Mouse (Mus musculus): ENCODE data around the gene Ddx1.

Gene Ddx1

DNA sequence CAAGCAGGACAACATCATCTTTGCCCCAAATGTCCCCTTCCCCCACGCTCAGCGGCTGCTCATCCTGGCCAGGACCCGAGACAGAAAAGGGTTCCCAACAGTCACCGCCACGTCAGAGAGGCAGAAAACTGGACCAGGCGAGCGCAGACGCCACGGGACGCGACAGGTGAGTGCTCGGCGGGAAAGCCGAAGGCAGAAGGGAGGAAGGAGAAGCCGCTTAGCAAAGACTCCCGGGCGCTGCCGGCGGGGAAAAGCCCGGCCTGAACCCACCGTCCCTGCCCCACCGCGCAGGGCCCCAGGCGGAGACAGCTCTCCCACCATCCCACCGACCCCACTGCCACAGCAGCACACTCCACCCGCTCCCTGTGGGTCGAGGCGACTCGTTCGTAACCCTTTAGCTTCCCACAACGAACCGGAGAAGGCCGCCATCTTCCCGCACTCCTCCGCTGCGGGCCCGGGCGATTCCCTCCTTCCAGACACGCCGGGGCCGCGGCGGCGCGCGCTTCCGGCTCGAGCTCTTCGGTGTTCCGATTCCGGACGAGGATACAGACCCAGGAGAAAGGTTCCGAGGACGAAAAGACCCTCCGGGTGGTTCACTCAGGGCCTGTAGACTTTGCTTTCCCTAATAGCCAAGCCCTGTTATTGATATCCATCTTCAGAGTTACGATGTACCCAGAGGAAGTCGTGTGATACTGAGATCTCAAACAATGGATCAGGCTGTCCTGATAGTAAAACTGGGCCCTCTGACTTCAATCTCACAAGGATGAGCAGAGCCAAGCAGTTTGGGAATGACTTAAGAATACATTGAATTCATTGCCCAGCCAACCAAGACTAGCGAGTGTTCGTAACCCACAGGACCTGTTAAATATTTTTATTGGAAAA lies at the start of gene Ddx1:
Gene Ddx1 (minus strand): TSS at position 523 of the 882 bp plus-strand sequence.
- peak; percentile 60 to 71 for DNase-seq (ENCODE audit: low spot score in 2 of 2)

DNA sequence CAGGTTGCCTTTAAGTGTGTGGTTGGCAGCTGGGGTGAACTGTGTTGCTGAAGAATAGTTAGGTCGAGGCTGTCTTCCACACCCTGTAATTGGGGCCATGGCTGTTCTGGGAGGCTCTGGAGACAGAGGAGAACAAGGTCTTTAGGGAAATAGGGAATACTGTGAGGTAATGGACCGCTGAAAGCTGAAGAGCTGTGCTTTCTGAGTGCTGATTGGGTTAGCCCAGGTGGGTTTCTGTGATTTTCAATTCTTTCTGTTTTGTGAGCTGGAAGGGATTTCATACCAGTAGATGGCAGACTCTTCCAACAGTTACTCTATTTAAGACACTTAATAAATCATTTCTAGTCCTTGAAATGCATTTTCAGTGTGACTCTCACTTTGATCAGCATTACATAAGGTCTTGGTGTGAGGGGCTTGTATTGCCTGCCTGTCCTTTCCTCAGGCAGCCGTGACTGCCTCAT lies 44.4 kb upstream of the Ddx1 start:
- DNase-seq (ENCODE audit: low spot score in 2 of 2): no peak

- DNase-seq (ENCODE audit: low spot score in 2 of 2): no peak
These were observed 42.4 kb upstream of the Ddx1 start for GRCm38 (mm10) chr12:13291453-13291852.

- DNase-seq (ENCODE audit: low spot score in 2 of 2): no peak
These were observed 20.8 kb upstream of the Ddx1 start for GRCm38 (mm10) chr12:13269570-13270390.

DNA sequence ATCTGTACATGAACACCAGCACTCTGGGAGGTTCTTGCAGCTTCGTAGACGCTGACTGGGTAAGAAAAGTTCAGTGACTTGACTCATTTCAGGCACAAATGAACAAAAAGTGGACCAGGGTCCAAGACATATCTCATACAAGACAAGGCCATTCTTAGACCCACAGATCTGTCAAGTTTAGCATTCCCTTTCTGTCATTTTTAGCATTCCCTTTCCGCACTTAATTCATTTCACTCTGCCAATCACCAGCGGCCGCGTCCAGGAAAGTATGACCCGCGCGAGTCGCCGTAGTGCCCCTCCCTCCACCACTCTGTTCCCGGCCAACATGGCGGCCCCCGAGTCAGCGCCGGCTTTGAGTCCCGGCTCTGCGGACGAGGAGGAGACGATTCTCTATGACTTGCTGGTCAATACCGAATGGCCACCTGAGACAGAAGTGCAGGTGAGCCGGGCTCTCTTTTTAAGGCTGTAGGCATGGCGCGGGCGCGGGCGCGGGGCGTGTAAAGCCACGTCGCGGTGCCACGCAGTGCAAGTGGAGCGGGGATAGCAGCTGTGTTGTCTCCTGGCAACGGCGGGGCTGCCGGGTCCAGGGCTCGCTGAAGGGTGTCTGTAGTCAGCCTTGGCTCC lies 19.9 kb upstream of the Ddx1 start, which contains the start of gene Nbas:
Gene Nbas (plus strand): TSS at position 308 of the 624 bp plus-strand sequence.
- DNase-seq (ENCODE audit: low spot score in 2 of 2): peak; percentile 78 to 79

DNA sequence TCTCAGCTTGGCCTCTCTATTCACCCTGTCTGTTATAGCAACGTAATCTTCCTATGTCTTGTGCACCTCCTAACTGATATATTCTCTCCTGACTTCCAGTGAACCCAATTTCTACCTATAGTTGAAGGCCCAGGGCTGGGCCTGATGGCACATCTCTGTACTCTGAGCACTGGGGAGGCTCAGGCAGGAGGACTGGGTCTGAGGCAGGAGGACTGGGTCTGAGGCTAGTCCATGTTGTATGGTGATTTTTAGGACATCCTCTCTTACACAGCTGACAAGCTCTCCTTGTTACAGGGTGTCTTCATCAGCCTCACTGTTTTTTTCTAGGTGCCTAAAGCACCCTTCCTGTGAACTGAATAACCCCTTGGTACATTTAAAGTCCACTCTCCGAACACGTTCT lies 19.4 kb upstream of the Ddx1 start:
- DNase-seq (ENCODE audit: low spot score in 2 of 2): no peak

DNA sequence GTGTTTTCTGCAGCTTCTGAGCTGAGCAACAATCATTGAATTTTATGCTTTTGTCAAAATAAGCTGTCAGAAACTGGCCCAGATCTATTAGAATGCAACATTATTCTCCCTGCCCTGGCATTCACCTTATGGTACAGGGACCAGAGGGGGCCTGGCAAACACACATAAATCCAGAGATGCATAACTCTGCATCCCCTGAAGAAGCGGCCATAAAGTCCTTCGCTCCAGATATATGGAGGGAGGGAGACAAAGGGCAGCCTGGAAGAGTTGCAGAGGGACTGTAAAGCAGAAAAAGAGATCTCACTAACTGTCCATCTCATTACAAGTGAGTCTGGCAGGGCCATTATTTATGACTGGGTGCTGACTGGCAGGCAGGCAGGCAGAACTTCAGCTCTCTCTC lies 6.7 kb upstream of the Ddx1 start:
- no peak for DNase-seq (ENCODE audit: low spot score in 2 of 2)

DNA sequence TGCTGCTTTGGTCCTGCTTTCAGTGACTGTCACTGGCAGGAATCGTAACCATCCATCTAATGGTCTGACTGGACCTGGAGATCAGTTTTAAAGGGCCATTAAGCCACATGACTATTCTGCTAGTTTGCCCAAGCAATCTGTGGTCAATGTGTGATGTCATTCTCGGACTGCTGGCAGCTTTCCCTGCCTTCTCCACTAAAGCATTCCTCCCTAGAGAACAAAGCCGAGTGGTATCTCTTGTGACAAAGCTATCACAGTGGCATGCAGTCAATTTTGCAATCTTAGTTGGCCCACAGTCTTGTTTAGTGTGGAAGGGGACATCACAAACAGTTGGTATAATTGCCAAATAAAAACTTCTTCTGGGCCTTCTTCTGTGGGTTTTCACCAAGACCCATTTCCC lies 6.1 kb upstream of the Ddx1 start:
- DNase-seq (ENCODE audit: low spot score in 2 of 2): no peak

DNA sequence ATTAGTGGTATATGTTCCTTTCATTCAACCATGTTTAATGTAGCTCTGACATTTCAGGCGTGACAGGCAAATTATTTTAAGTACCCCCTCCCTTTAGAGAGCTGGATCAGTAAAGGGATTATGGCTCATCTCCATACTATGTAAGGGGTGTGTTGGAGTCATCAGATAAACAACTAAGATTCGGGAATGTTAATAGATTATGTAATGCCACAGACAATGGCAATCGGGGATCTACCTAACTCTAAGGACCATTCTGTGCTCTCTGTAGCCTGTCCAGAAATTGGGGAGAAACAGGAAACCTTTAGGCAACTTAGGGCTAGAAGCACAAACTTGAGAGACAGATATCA lies 533 bp upstream of the Ddx1 start:
- no peak for DNase-seq (ENCODE audit: low spot score in 2 of 2)

GRCm38 (mm10) chr12:13242453-13242852 lies 6.6 kb downstream of the Ddx1 start:
- DNase-seq (ENCODE audit: low spot score in 2 of 2): no peak

DNA sequence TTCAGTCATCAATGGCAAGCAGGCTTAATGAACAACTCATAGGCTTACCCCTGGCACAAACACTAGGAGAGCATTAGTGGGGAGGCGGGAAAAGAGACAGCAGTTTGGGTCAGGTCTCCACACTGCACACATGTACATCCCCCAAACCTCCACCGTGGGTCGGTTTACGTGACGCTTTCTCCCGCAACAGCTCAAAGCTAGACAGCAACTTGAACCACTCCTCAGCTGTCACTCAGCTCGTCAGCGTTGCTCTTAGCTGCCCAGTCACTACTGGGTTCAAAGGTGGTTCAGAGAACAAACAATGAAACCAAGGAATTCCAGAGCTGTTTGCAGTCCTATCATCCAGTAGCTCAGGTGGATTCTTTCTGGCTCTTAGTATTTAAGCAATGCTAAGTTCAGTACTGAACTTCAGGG lies 30.9 kb downstream of the Ddx1 start:
- DNase-seq (ENCODE audit: low spot score in 2 of 2): no peak

- no peak for DNase-seq (ENCODE audit: low spot score in 2 of 2)
These were observed 31.4 kb downstream of the Ddx1 start for GRCm38 (mm10) chr12:13217568-13217967.

DNA sequence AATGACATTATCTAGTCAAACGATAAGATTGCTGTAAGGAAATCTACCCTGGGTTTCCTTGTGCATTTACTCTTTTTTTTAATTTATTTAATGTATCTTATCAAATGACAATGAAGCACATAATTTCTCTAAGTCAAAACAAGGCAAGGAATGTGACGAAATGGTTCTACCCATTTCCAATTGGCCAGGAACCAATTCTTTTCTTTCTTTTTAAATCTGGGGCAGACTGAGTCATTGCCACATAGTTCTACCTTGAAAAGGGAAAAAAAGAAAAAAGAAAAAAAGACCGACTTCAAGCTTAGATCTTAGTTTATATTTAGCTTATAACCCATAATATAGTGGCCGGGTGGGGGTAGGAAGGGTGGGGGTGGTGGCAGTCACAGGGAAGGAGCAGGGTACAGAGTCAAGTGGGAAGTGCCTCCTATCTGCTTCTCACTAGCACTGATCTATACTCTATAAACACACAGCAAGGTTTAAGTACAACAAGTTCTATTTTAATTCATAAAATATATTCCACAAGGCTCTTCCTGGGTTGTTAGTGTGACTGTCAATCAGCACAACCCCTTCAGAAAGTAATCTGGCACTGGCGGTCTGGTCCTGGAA lies 32.4 kb downstream of the Ddx1 start:
- no peak for DNase-seq (ENCODE audit: low spot score in 2 of 2)

DNA sequence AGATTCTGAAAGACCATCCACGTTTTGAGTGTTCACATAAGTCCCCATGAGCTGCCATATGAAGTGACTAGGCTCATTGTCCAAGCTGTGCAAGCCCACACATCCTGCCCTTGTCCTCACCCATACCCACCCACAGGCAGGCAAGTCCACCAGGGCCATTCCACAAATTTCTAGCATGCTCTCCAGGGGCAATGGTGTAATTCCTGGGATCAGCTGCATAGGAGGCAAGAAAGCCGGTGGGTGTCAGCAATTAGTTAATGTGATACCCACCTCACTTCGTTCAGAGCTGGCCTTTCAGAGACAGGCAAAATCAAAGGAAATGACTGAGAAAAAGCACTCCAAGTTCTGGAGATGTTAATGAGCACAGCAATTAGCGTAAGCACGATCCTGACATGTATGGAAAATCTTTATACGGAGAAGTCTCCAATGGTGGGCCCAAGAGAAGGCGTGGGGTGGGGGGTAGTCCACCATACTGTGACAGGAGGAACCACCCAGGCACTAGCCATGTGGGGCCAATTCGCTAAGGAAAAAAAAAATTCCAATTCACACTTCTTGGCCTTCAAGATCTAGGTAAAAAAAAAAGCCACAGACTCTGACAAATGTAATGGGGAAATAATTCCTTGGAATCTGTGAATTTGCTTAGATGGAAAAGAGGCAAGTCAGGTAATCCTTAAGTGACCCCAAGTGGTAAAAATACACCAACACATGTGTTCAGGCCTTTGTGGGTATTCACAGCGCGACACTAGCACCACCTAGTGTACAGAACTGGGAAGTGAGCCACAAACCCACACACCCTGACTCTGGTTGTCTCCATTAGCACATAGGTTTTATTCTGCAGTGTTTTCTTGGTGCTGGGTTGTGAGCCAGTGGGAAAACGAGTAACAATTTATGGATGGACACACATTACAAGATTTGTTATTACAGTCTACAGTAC lies 34.4 kb downstream of the Ddx1 start:
- peak; percentile 88 to 89 for DNase-seq (ENCODE audit: low spot score in 2 of 2)

DNA sequence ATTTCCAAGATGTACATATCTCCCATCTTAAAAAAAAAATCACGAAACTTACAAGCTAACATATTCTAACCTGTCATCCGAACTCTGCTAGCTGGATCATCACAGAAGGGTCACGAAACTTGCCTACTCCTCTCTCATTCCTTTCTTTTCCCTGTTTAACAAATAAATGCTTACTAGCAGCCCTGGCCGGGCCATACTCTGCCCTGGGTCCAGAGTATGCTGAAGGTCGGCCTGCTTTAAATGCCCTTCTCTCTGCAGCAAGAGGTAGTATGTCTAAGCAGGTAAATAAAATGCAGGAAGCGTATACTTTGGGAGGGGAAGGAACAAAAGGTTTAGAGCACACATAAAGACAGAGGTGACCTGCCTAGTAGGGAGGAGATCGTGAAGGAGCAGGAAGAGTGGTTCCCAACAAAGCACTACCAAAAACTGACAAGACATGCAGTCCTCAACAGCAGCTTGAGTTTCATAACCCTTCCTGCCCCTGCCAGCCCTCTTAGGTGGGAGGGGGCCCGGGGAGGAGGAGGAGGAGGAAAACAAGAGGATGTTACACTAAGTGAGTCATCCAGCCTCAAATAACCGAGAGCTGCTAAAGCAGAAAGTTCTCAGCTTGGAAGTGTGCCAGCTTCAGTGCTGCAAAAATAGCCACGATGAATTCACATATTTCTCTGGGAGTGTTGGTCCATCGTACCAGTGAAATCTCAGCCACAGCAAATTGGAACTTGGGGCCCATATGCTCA lies 37.1 kb downstream of the Ddx1 start:
- DNase-seq (ENCODE audit: low spot score in 2 of 2): peak; percentile 82 to 85

DNA sequence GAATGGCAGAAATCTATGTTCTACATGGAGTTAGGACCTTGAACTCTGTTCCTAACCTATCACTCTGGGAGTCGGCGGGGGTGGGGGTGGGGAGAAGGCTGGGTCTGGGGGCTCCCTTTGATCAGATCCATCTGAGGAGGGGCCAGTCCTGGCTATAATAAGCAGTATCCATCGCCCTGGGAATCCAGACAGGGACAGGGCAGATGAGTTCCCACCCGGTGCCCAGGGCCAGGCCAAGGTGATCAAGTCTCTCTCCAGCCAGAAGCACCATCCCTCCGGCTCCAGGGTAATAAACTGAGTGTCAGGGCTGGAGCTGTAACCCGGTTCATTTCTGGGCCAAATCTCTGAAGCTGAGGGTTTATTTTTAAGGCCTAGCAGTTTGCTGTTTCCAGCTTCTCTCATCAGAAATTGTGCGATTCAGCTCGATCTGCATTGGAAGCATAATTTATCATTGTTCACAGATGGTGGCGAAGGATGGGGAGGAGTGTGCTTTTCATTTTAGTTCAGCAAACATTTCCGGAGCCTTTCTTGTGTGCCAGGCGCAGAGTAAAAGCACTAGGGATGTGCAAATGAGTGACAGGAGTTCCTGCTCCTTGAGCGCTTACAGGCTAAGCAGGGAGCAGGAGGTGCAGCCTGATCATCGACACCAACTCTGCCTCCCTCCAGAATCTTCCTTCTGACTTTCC lies 39.2 kb downstream of the Ddx1 start:
- peak; percentile 36 to 81 for DNase-seq (ENCODE audit: low spot score in 2 of 2)

DNA sequence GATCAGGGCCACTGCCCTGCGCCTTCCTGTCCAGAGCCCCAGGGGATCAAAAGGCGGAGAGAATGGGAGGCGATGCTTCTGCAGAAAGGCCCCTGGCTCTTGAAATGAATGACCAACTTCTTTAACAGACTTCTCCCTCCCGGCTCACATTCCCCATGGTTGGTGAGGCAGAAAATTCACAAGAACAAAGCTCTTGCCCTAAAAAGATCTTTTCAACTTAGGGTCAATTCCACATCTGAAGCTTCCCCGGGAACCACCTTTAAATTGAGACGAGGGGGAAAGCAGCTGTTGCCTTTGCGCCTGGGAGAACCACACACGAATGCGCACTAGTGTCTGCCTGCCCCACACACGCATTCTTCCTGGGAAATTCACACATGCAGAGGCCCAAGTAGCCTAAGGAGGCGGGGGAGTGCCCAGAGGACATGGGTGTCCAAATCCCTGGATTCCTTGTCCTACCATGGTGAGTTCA lies 40.0 kb downstream of the Ddx1 start:
- DNase-seq (ENCODE audit: low spot score in 2 of 2): no peak

- DNase-seq (ENCODE audit: low spot score in 2 of 2): no peak
These were observed 40.5 kb downstream of the Ddx1 start for GRCm38 (mm10) chr12:13208517-13208916.

DNA sequence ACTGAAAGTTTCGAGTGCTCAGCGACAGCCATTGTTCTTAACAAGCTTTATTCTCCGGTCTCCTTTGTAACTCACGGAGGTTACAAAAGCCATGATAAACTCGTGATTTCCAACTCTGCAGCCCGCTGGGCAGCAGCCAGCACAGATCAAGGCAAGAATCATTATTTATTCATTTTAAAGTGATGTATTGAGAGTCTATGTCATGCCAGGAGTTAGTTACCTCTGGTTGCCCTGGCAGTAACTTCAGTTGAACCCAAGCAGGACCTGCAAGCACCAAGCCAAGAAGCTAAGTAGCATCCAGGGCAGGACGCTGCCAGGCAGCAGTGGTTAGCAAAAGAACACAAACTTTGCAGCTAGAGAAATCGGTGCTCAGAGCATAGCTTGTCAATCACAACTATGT lies 41.9 kb downstream of the Ddx1 start:
- DNase-seq (ENCODE audit: low spot score in 2 of 2): no peak
